Mouse (Mus musculus): ENCODE measurements around the gene Olfr718-ps1. TPM values are rescaled to one million over a fixed set of nuclear protein-coding genes. Genes with fewer than 3 reads are reported as not detected.
"Not testable (repeated sequence)": the region's sequence is repeated elsewhere in the genome, so short reads cannot be mapped to it uniquely, and the experiment has no call there.

The Olfr718-ps1 gene
- total and polyA plus RNA-seq, 2 experiments from 2014 or later, result not detected

- H3K4me2 ChIP-seq (ENCODE audit: low read depth, low read length), result no peak overlapping the region
- ATAC-seq, result no peak
- H3K27ac ChIP-seq, result no peak overlapping the region
- H3K9ac ChIP-seq (replicated peaks; ENCODE audit: low read length), result no peak overlapping the region
- DNase-seq (ENCODE audit: low spot score), result no peak
- no peaks in the 10 kb centered on the region; the same call in 1 of the 2 replicates for H3K9me3 ChIP-seq (ENCODE audit: low read length)
- WGBS, result 85% methylated on average over 2 of the region's 2 CpGs
- no peaks in the 10 kb centered on the region for H3K4me1 ChIP-seq (ENCODE audit: insufficient read depth, low read length)
- no peak; the same call in 1 of the 2 replicates for TF ChIP-seq CTCF (IDR thresholded peaks at IDR 0.05; ENCODE audit: low read depth)
- no peaks in the 10 kb centered on the region for H3K27me3 ChIP-seq (ENCODE audit: insufficient read depth, low read length)
- no peak overlapping the region for H3K4me3 ChIP-seq (ENCODE audit: low read length)
- no peaks in the 10 kb centered on the region for H3K36me3 ChIP-seq (ENCODE audit: insufficient read depth, low read length)
These were observed 2.2 kb upstream of the Olfr718-ps1 start for GRCm38 (mm10) chr5:143149536-143149935.

GRCm38 (mm10) chr5:143148661-143149060, 1.3 kb upstream of the Olfr718-ps1 start:
- no peak overlapping the region for H3K27ac ChIP-seq
- H3K4me1 ChIP-seq (ENCODE audit: insufficient read depth, low read length), result no peaks in the 10 kb centered on the region
- H3K9ac ChIP-seq (replicated peaks; ENCODE audit: low read length), result no peak overlapping the region
- WGBS, result 92% methylated on average over 5 of the region's 5 CpGs
- no peaks in the 10 kb centered on the region for H3K36me3 ChIP-seq (ENCODE audit: insufficient read depth, low read length)
- H3K9me3 ChIP-seq (ENCODE audit: low read length), result no peaks in the 10 kb centered on the region; the same call in 1 of the 2 replicates
- no peak overlapping the region for H3K4me3 ChIP-seq (ENCODE audit: low read length)
- H3K27me3 ChIP-seq (ENCODE audit: insufficient read depth, low read length), result no peaks in the 10 kb centered on the region
- DNase-seq (ENCODE audit: low spot score) (no peak), ATAC-seq (no peak)
- no peak for TF ChIP-seq CTCF (IDR thresholded peaks at IDR 0.05; ENCODE audit: low read depth)
- H3K4me2 ChIP-seq (ENCODE audit: low read depth, low read length), result no peak overlapping the region

GRCm38 (mm10) chr5:143137580-143137979, 9.8 kb downstream of the Olfr718-ps1 start:
- H3K9me3 ChIP-seq (ENCODE audit: low read length), result no peaks in the 10 kb centered on the region
- no peak overlapping the region for H3K4me3 ChIP-seq (ENCODE audit: low read length)
- TF ChIP-seq CTCF (IDR thresholded peaks at IDR 0.05; ENCODE audit: low read depth), result no peak
- H3K36me3 ChIP-seq (ENCODE audit: insufficient read depth, low read length), result no peaks in the 10 kb centered on the region
- no peak overlapping the region for H3K9ac ChIP-seq (replicated peaks; ENCODE audit: low read length)
- no peaks in the 10 kb centered on the region for H3K27me3 ChIP-seq (ENCODE audit: insufficient read depth, low read length)
- no peak overlapping the region for H3K27ac ChIP-seq
- H3K4me1 ChIP-seq (ENCODE audit: insufficient read depth, low read length), result no peaks in the 10 kb centered on the region
- no peak for ATAC-seq
- no peak for DNase-seq (ENCODE audit: low spot score)
- WGBS, result 87% methylated on average over 13 of the region's 13 CpGs
- no peak overlapping the region for H3K4me2 ChIP-seq (ENCODE audit: low read depth, low read length)

GRCm38 (mm10) chr5:143135042-143135441, 12.3 kb downstream of the Olfr718-ps1 start:
- no peak overlapping the region for H3K9ac ChIP-seq (replicated peaks; ENCODE audit: low read length)
- H3K4me3 ChIP-seq (ENCODE audit: low read length), result no peak overlapping the region
- DNase-seq (ENCODE audit: low spot score) (no peak), ATAC-seq (no peak)
- H3K9me3 ChIP-seq (ENCODE audit: low read length), result no peaks in the 10 kb centered on the region
- no peak for TF ChIP-seq CTCF (IDR thresholded peaks at IDR 0.05; ENCODE audit: low read depth)
- H3K4me1 ChIP-seq (ENCODE audit: insufficient read depth, low read length), result no peaks in the 10 kb centered on the region
- no peaks in the 10 kb centered on the region for H3K36me3 ChIP-seq (ENCODE audit: insufficient read depth, low read length)
- H3K27ac ChIP-seq, result no peak overlapping the region
- WGBS, result 89% methylated on average over 7 of the region's 7 CpGs
- H3K27me3 ChIP-seq (ENCODE audit: insufficient read depth, low read length), result no peaks in the 10 kb centered on the region
- H3K4me2 ChIP-seq (ENCODE audit: low read depth, low read length), result no peak overlapping the region

GRCm38 (mm10) chr5:143134216-143135010, 13.0 kb downstream of the Olfr718-ps1 start:
- 68% methylated on average over 3 of the region's 6 CpGs for WGBS
- not testable (repeated sequence) for ATAC-seq; H3K36me3 ChIP-seq (ENCODE audit: insufficient read depth, low read length)

GRCm38 (mm10) chr5:143132935-143133514, 14.4 kb downstream of the Olfr718-ps1 start:
- H3K4me3 ChIP-seq (ENCODE audit: low read length), result no peak overlapping the region
- DNase-seq (ENCODE audit: low spot score) (no peak), ATAC-seq (no peak)
- no peaks in the 10 kb centered on the region for H3K4me1 ChIP-seq (ENCODE audit: insufficient read depth, low read length)
- no peak for TF ChIP-seq CTCF (IDR thresholded peaks at IDR 0.05; ENCODE audit: low read depth)
- H3K9me3 ChIP-seq (ENCODE audit: low read length), result no peaks in the 10 kb centered on the region
- no peaks in the 10 kb centered on the region for H3K27me3 ChIP-seq (ENCODE audit: insufficient read depth, low read length)
- H3K9ac ChIP-seq (replicated peaks; ENCODE audit: low read length), result no peak overlapping the region
- 87% methylated on average over 13 of the region's 13 CpGs for WGBS
- H3K27ac ChIP-seq, result no peak overlapping the region
- H3K4me2 ChIP-seq (ENCODE audit: low read depth, low read length), result no peak overlapping the region
- H3K36me3 ChIP-seq (ENCODE audit: insufficient read depth, low read length), result no peaks in the 10 kb centered on the region

More at GRCm38 (mm10) chr5:143134216-143135010, 13.0 kb downstream of the Olfr718-ps1 start:
- H3K4me3 ChIP-seq (ENCODE audit: low read length); H3K27ac ChIP-seq; H3K4me2 ChIP-seq (ENCODE audit: low read depth, low read length); H3K9ac ChIP-seq (replicated peaks; ENCODE audit: low read length); H3K4me1 ChIP-seq (ENCODE audit: insufficient read depth, low read length); H3K9me3 ChIP-seq (ENCODE audit: low read length); DNase-seq (ENCODE audit: low spot score); H3K27me3 ChIP-seq (ENCODE audit: insufficient read depth, low read length): not testable (repeated sequence)

GRCm38 (mm10) chr5:143130342-143130741, 17.0 kb downstream of the Olfr718-ps1 start:
- TF ChIP-seq CTCF (IDR thresholded peaks at IDR 0.05; ENCODE audit: low read depth), result peak; percentile 29; the same call in 1 of the 2 replicates
- Histone ChIP-seq H3K9ac (replicated peaks; ENCODE audit: low read length) (no peak overlapping the region), H3K4me3 (ENCODE audit: low read length) (no peak overlapping the region), H3K4me1 (ENCODE audit: insufficient read depth, low read length) (no peaks in the 10 kb centered on the region), H3K36me3 (ENCODE audit: insufficient read depth, low read length) (no peaks in the 10 kb centered on the region), H3K9me3 (ENCODE audit: low read length) (no peaks in the 10 kb centered on the region), H3K27me3 (ENCODE audit: insufficient read depth, low read length) (no peaks in the 10 kb centered on the region), H3K4me2 (ENCODE audit: low read depth, low read length) (no peak overlapping the region), H3K27ac (no peak overlapping the region)
- no peak for DNase-seq (ENCODE audit: low spot score)
- WGBS, result 93% methylated on average over 7 of the region's 7 CpGs
- no peak for ATAC-seq
